Mouse (Mus musculus): ENCODE results near the gene Kcnq2.

DNA sequence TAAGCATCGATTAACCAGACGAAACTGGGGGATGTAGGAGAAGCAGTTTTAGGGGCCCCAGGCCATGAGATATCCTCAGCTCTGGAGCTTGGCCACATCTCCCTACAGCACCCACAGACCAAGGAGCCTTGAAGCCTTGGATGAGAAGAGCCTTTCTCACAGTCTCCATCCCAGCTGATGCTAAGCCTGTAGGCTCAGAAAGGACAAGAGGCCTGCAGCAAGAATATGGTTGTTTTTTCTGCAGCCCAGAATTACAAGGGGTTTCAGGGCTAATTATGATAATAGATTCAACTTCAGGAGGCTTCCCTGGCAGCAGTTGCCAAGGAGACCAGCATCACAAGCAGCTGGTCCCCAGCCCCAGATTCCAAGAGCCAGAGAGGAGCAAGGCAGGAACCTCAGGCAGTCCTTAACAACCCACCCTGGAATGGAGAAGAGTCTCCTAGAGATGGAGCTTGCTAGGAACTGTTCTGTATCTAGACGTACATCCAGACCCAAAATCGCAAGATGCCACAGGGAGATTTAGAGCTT lies 14.1 kb downstream of the Kcnq2 start:
- TF ChIP-seq POLR2A (IDR thresholded peaks at IDR 0.05; ENCODE audit: insufficient read depth, low read depth, low read length) (no peak), CTCF (IDR thresholded peaks at IDR 0.05; ENCODE audit: insufficient read depth, low read depth, low read length) (no peak)
